Mouse (Mus musculus) small intestine, adult 2 months (tissue): ENCODE results near the gene Zfp991.
"Not testable (repeated sequence)": the region's sequence is repeated elsewhere in the genome, so short reads cannot be mapped to it uniquely, and the experiment has no call there.

Source experiments
- CTCF ChIP-seq: fragments of 200-500 bp; IDR thresholded peaks from 2 replicates; pipeline ENCODE4 v1.5.1; 2012; ENCODE audit warnings: low read depth, mild to moderate bottlenecking, control low read depth, inconsistent platforms, low read length, moderate library complexity, mixed read lengths; ENCODE audit not compliant: insufficient replicate concordance, insufficient read length; ENCODE audit errors: extremely low read depth
- POLR2A ChIP-seq: fragments of 200-500 bp; IDR thresholded peaks from 2 replicates; pipeline ENCODE4 v1.6.1; 2012; ENCODE audit warnings: low read depth, mild to moderate bottlenecking, control low read depth, inconsistent platforms, low read length, moderate library complexity

GRCm38 (mm10) chr4:147125326-147125725 is 6.5 kb upstream of the Zfp991 start:
- not testable (repeated sequence) for TF ChIP-seq CTCF, POLR2A
